In genomic region chr10:77902894-77903715, GRCm38 (mm10) we compare ENCODE assay signal across 9 mouse cellular contexts. TPM values are rescaled to one million over a fixed set of nuclear protein-coding genes. Genes with fewer than 3 reads are reported as not detected.
DNase-seq lines count a peak whose midpoint lies in the region; ATAC-seq and TF ChIP-seq lines count a peak whose summit lies in the region.
"Had no signal": no experiment of that assay in that cellular context is flagged by ENCODE, and none has a peak within 500 bp of the region (broad histone marks: within the 10 kb centered on the region; RNA-seq: fewer than 3 reads in every experiment).

No protein-coding gene starts in this region.

- TF ChIP-seq EP300 in heart, adult 2 months (IDR thresholded peaks at IDR 0.05; ENCODE audit: insufficient read depth, low read depth, low read length), result no peak
- TF ChIP-seq EP300 in stomach, postnatal 0 days (optimal IDR thresholded peaks at IDR 0.05), result no peak

- no peak overlapping the region for H3K27ac ChIP-seq in heart, adult 2 months
- H3K27ac ChIP-seq in cerebellum, adult 2 months (ENCODE audit: insufficient read depth, low read length), result no peak overlapping the region
- no peak overlapping the region; the same call in 1 of the 2 replicates for H3K27ac ChIP-seq in forebrain, embryonic 15.5 days (replicated peaks)
- no peak overlapping the region for H3K27ac ChIP-seq in intestine, postnatal 0 days (ENCODE audit: low read depth, low read length)
- H3K27ac ChIP-seq in limb, embryonic 11.5 days (replicated peaks; ENCODE audit: low read depth, low read length), result no peak overlapping the region
- no peak overlapping the region for H3K27ac ChIP-seq in midbrain, embryonic 11.5 days (ENCODE audit: low read depth, low read length)
- H3K27ac ChIP-seq in stomach, postnatal 0 days (replicated peaks), result no peak overlapping the region

- no peaks in the 10 kb centered on the region for H3K79me2 ChIP-seq in heart, adult 2 months (replicated peaks; ENCODE audit: control insufficient read depth, insufficient read depth, low read length)

- peak overlapping the region; percentile 36; the same call in 1 of the 2 replicates for H3K4me3 ChIP-seq in heart, adult 2 months
- peak overlapping the region; percentile 96 for H3K4me3 ChIP-seq in cerebellum, adult 2 months (replicated peaks; ENCODE audit: insufficient read depth, low read depth, low read length)
- H3K4me3 ChIP-seq in forebrain, embryonic 15.5 days, result peak overlapping the region; percentile 73
- H3K4me3 ChIP-seq in intestine, postnatal 0 days (ENCODE audit: low read depth, low read length), result peak overlapping the region; percentile 58
- peak overlapping the region; percentile 52 for H3K4me3 ChIP-seq in limb, embryonic 11.5 days (ENCODE audit: low read depth, low read length)
- peak overlapping the region; percentile 45 for H3K4me3 ChIP-seq in midbrain, embryonic 11.5 days (ENCODE audit: low read depth, low read length)
- peak overlapping the region; percentile 60 for H3K4me3 ChIP-seq in stomach, postnatal 0 days (ENCODE audit: low read depth, low read length)

- H3K9ac ChIP-seq in heart, adult 2 months (ENCODE audit: low read depth, low read length), result no peak overlapping the region
- H3K9ac ChIP-seq in forebrain, embryonic 15.5 days (replicated peaks), result peak overlapping the region; percentile 34
- no peak overlapping the region for H3K9ac ChIP-seq in intestine, postnatal 0 days (ENCODE audit: low read depth, low read length)
- no peak overlapping the region for H3K9ac ChIP-seq in limb, embryonic 11.5 days (ENCODE audit: low read length)
- peak overlapping the region; percentile 30 for H3K9ac ChIP-seq in midbrain, embryonic 11.5 days (ENCODE audit: low read length)
- peak overlapping the region; percentile 27; the same call in 1 of the 2 replicates for H3K9ac ChIP-seq in stomach, postnatal 0 days (ENCODE audit: low read length)

- no peaks in the 10 kb centered on the region for H3K36me3 ChIP-seq in heart, adult 2 months (ENCODE audit: control insufficient read depth, insufficient read depth, low read length)
- H3K36me3 ChIP-seq in forebrain, embryonic 15.5 days, result no peaks in the 10 kb centered on the region
- no peaks in the 10 kb centered on the region for H3K36me3 ChIP-seq in intestine, postnatal 0 days (ENCODE audit: control insufficient read depth, insufficient read depth)
- no peaks in the 10 kb centered on the region for H3K36me3 ChIP-seq in limb, embryonic 11.5 days (ENCODE audit: control insufficient read depth, insufficient read depth, low read length)
- H3K36me3 ChIP-seq in midbrain, embryonic 11.5 days (ENCODE audit: control insufficient read depth, insufficient read depth, low read length), result no peaks in the 10 kb centered on the region
- no peaks in the 10 kb centered on the region for H3K36me3 ChIP-seq in stomach, postnatal 0 days (ENCODE audit: control insufficient read depth, insufficient read depth, low read length)

- no peaks in the 10 kb centered on the region for H3K27me3 ChIP-seq in heart, adult 2 months (ENCODE audit: control insufficient read depth, insufficient read depth, low read length)
- H3K27me3 ChIP-seq in cerebellum, adult 2 months (ENCODE audit: control insufficient read depth, insufficient read depth, low read length), result no peaks in the 10 kb centered on the region
- H3K27me3 ChIP-seq in forebrain, embryonic 15.5 days, result no peaks in the 10 kb centered on the region
- H3K27me3 ChIP-seq in intestine, postnatal 0 days (replicated peaks; ENCODE audit: control insufficient read depth, insufficient read depth, low read length), result no peaks in the 10 kb centered on the region
- peaks cover 3% of the 10 kb centered on the region; the same call in 1 of the 2 replicates for H3K27me3 ChIP-seq in limb, embryonic 11.5 days (ENCODE audit: control insufficient read depth, insufficient read depth, low read length)
- peaks cover 8% of the 10 kb centered on the region for H3K27me3 ChIP-seq in midbrain, embryonic 11.5 days (ENCODE audit: control insufficient read depth, insufficient read depth, low read length)
- H3K27me3 ChIP-seq in stomach, postnatal 0 days (ENCODE audit: control insufficient read depth, insufficient read depth, low read length), result no peaks in the 10 kb centered on the region

- no peak for TF ChIP-seq POLR2A in heart, adult 2 months (IDR thresholded peaks at IDR 0.05; ENCODE audit: insufficient read depth, low read depth, low read length)
- no peak for TF ChIP-seq POLR2A in cerebellum, adult 2 months (IDR thresholded peaks at IDR 0.05; ENCODE audit: borderline replicate concordance, insufficient read depth, low read length)

- DNase-seq in heart, adult 2 months, result peak in 1 of 2 experiments; percentile 17
- DNase-seq in heart, adult 9 months (ENCODE audit: low spot score in 2 of 2), result no peak
- DNase-seq in cerebellum, adult 2 months, result peak; percentile 42 to 48
- DNase-seq in limb, embryonic 11.5 days (ENCODE audit: low spot score), result peak; percentile 75
- DNase-seq in midbrain, embryonic 11.5 days (ENCODE audit: low spot score, missing footprints), result peak; percentile 97
- DNase-seq in stomach, postnatal 0 days (ENCODE audit: low spot score), result peak; percentile 87

- ATAC-seq in forebrain, embryonic 15.5 days (replicated peaks), result peak; percentile 92
- peak; percentile 68 for ATAC-seq in intestine, postnatal 0 days
- ATAC-seq in limb, embryonic 11.5 days (ENCODE audit: insufficient number of reproducible peaks, low FRiP score, low TSS enrichment, low read depth), result peak; percentile 81
- ATAC-seq in midbrain, embryonic 11.5 days (ENCODE audit: low FRiP score), result peak; percentile 85
- peak; percentile 84 for ATAC-seq in stomach, postnatal 0 days (ENCODE audit: low FRiP score, low TSS enrichment)

- intact Hi-C loops in heart, adult 2 months (cut with DNase I), result no loop called here

- H3K4me1 ChIP-seq in heart, adult 2 months (ENCODE audit: control insufficient read depth, insufficient read depth, low read length), result peaks cover 1% of the 10 kb centered on the region; the same call in 1 of the 2 replicates
- H3K4me1 ChIP-seq in cerebellum, adult 2 months (ENCODE audit: control insufficient read depth, insufficient read depth, low read length), result peaks cover 3% of the 10 kb centered on the region; the same call in 1 of the 2 replicates
- peaks cover 21% of the 10 kb centered on the region for H3K4me1 ChIP-seq in forebrain, embryonic 15.5 days
- 0 out of 2 replicates have a peak, but pooled peaks cover 6% of the 10 kb centered on the region for H3K4me1 ChIP-seq in intestine, postnatal 0 days (replicated peaks; ENCODE audit: control insufficient read depth, insufficient read depth, low read length)
- H3K4me1 ChIP-seq in limb, embryonic 11.5 days (ENCODE audit: control insufficient read depth, insufficient read depth, low read length), result no peaks in the 10 kb centered on the region
- peaks cover 4% of the 10 kb centered on the region; the same call in 1 of the 2 replicates for H3K4me1 ChIP-seq in midbrain, embryonic 11.5 days (ENCODE audit: control insufficient read depth, insufficient read depth, low read length)
- H3K4me1 ChIP-seq in stomach, postnatal 0 days (replicated peaks; ENCODE audit: control insufficient read depth, insufficient read depth), result no peaks in the 10 kb centered on the region; the same call in 1 of the 2 replicates

- 6% methylated on average over 35 of the region's 35 CpGs for WGBS in heart, adult 2 months
- 2% methylated on average over 35 of the region's 35 CpGs for WGBS in cerebellum, adult 2 months
- 5% methylated on average over 35 of the region's 35 CpGs for WGBS in forebrain, embryonic 15.5 days
- 5% methylated on average over 35 of the region's 35 CpGs for whole genome bisulfite sequencing in intestine, postnatal 0 days
- WGBS in limb, embryonic 11.5 days, result 9% methylated on average over 35 of the region's 35 CpGs
- 6% methylated on average over 35 of the region's 35 CpGs for WGBS in midbrain, embryonic 11.5 days
- WGBS in stomach, postnatal 0 days, result 6% methylated on average over 29 of the region's 35 CpGs

- H3K4me2 ChIP-seq in forebrain, embryonic 15.5 days (replicated peaks), result peak overlapping the region; percentile 88
- H3K4me2 ChIP-seq in intestine, postnatal 0 days (replicated peaks; ENCODE audit: low read depth), result peak overlapping the region; percentile 92
- H3K4me2 ChIP-seq in limb, embryonic 11.5 days (ENCODE audit: low read depth, severe bottlenecking), result peak overlapping the region; percentile 93
- peak overlapping the region; percentile 70 for H3K4me2 ChIP-seq in midbrain, embryonic 11.5 days
- peak overlapping the region; percentile 81 for H3K4me2 ChIP-seq in stomach, postnatal 0 days (replicated peaks; ENCODE audit: low read depth)

- no peak for TF ChIP-seq CTCF in heart, adult 2 months (IDR thresholded peaks at IDR 0.05)
- TF ChIP-seq CTCF in cerebellum, adult 2 months (IDR thresholded peaks at IDR 0.05; ENCODE audit: borderline replicate concordance, insufficient read depth, low read depth, low read length), result no peak
- TF ChIP-seq CTCF in intestine, postnatal 0 days (IDR thresholded peaks at IDR 0.05; ENCODE audit: low read depth), result no peak
- TF ChIP-seq CTCF in stomach, postnatal 0 days (IDR thresholded peaks at IDR 0.05; ENCODE audit: low read depth), result no peak

- H3K9me3 ChIP-seq in forebrain, embryonic 15.5 days, result no peaks in the 10 kb centered on the region
- H3K9me3 ChIP-seq in intestine, postnatal 0 days (ENCODE audit: control insufficient read depth), result no peaks in the 10 kb centered on the region
- no peaks in the 10 kb centered on the region for H3K9me3 ChIP-seq in limb, embryonic 11.5 days (ENCODE audit: control insufficient read depth, low read length)
- no peaks in the 10 kb centered on the region for H3K9me3 ChIP-seq in midbrain, embryonic 11.5 days (ENCODE audit: control insufficient read depth, low read length)
- H3K9me3 ChIP-seq in stomach, postnatal 0 days (ENCODE audit: control insufficient read depth, low read length), result no peaks in the 10 kb centered on the region

RNA-seq across cellular contexts. Expression of gene Lrrc3, which starts 0.8 kb away (rescaled TPM):
- under 1 TPM; 0.57 to 0.86 TPM for total RNA-seq in heart, adult 2 months (2021)
- polyA plus RNA-seq in heart, adult 2 months (2012; rRNA removed), result 0.62 and 0.85 TPM in 2 replicates
- polyA plus RNA-seq in cerebellum, adult 2 months (2012; rRNA removed), result 1.5 and 1.8 TPM in 2 replicates
- 11.1 and 11.3 TPM in 2 replicates for polyA plus RNA-seq in forebrain, embryonic 15.5 days (2015; fragmentation: Nextera tagmentation; extraction: Ambion mirVana)
- polyA plus RNA-seq in intestine, postnatal 0 days (2015; fragmentation: Nextera tagmentation; extraction: Ambion mirVana), result 2.1 TPM in 2 replicates
- polyA plus RNA-seq in limb, embryonic 11.5 days (2014; fragmentation: Nextera tagmentation; extraction: Ambion mirVana), result 1.4 and 1.5 TPM in 2 replicates
- 2.7 and 2.8 TPM in 2 replicates for polyA plus RNA-seq in midbrain, embryonic 11.5 days (2014; fragmentation: Nextera tagmentation; extraction: Ambion mirVana)
- polyA plus RNA-seq in stomach, postnatal 0 days (2015; fragmentation: Nextera tagmentation; extraction: Ambion mirVana), result 3.3 and 3.6 TPM in 2 replicates
- total RNA-seq: CH12.LX had no signal

RNA-seq across cellular contexts. Expression of gene Gm3285, which starts 41.3 kb away (rescaled TPM):
- total RNA-seq in heart, adult 2 months (2021), result not detected
- polyA plus RNA-seq in heart, adult 2 months (2012; rRNA removed), result not detected in 2 replicates
- polyA plus RNA-seq in cerebellum, adult 2 months (2012; rRNA removed), result not detected in 2 replicates
- not detected in 2 replicates for polyA plus RNA-seq in forebrain, embryonic 15.5 days (2015; fragmentation: Nextera tagmentation; extraction: Ambion mirVana)
- not detected in 2 replicates for polyA plus RNA-seq in intestine, postnatal 0 days (2015; fragmentation: Nextera tagmentation; extraction: Ambion mirVana)
- not detected in 2 replicates for polyA plus RNA-seq in limb, embryonic 11.5 days (2014; fragmentation: Nextera tagmentation; extraction: Ambion mirVana)
- not detected in 2 replicates for polyA plus RNA-seq in midbrain, embryonic 11.5 days (2014; fragmentation: Nextera tagmentation; extraction: Ambion mirVana)
- polyA plus RNA-seq in stomach, postnatal 0 days (2015; fragmentation: Nextera tagmentation; extraction: Ambion mirVana), result not detected in 2 replicates
- total RNA-seq: CH12.LX had no signal

RNA-seq across cellular contexts. Expression of gene Gm10318, which starts 50.4 kb away (rescaled TPM):
- total RNA-seq in heart, adult 2 months (2021), result not detected
- not detected in 2 replicates for polyA plus RNA-seq in heart, adult 2 months (2012; rRNA removed)
- not detected in 2 replicates for polyA plus RNA-seq in cerebellum, adult 2 months (2012; rRNA removed)
- not detected in 2 replicates for polyA plus RNA-seq in forebrain, embryonic 15.5 days (2015; fragmentation: Nextera tagmentation; extraction: Ambion mirVana)
- not detected in 2 replicates for polyA plus RNA-seq in intestine, postnatal 0 days (2015; fragmentation: Nextera tagmentation; extraction: Ambion mirVana)
- not detected in 2 replicates for polyA plus RNA-seq in limb, embryonic 11.5 days (2014; fragmentation: Nextera tagmentation; extraction: Ambion mirVana)
- not detected in 2 replicates for polyA plus RNA-seq in midbrain, embryonic 11.5 days (2014; fragmentation: Nextera tagmentation; extraction: Ambion mirVana)
- polyA plus RNA-seq in stomach, postnatal 0 days (2015; fragmentation: Nextera tagmentation; extraction: Ambion mirVana), result not detected in 2 replicates
- total RNA-seq: CH12.LX had no signal

RNA-seq across cellular contexts. Expression of gene Gm36176, which starts 56.5 kb away (rescaled TPM):
- not detected for total RNA-seq in heart, adult 2 months (2021)
- polyA plus RNA-seq in heart, adult 2 months (2012; rRNA removed), result not detected in 2 replicates
- not detected in 2 replicates for polyA plus RNA-seq in cerebellum, adult 2 months (2012; rRNA removed)
- polyA plus RNA-seq in forebrain, embryonic 15.5 days (2015; fragmentation: Nextera tagmentation; extraction: Ambion mirVana), result not detected in 2 replicates
- not detected in 2 replicates for polyA plus RNA-seq in intestine, postnatal 0 days (2015; fragmentation: Nextera tagmentation; extraction: Ambion mirVana)
- not detected in 2 replicates for polyA plus RNA-seq in limb, embryonic 11.5 days (2014; fragmentation: Nextera tagmentation; extraction: Ambion mirVana)
- not detected in 2 replicates for polyA plus RNA-seq in midbrain, embryonic 11.5 days (2014; fragmentation: Nextera tagmentation; extraction: Ambion mirVana)
- polyA plus RNA-seq in stomach, postnatal 0 days (2015; fragmentation: Nextera tagmentation; extraction: Ambion mirVana), result not detected in 2 replicates
- total RNA-seq: CH12.LX had no signal

Comparison
In these comparisons a context has a peak if more than half of its experiments do, and no peak if none do; other contexts are left out.
1. DNase-seq: peak in cerebellum, adult 2 months (2 of 2), limb, embryonic 11.5 days (single experiment), midbrain, embryonic 11.5 days (single experiment) and stomach, postnatal 0 days (single experiment); none in heart, adult 9 months (0 of 2).
2. H3K4me3 ChIP-seq: peak in every context shown above with its lines; median percentile 96 in cerebellum, adult 2 months; 73 in forebrain, embryonic 15.5 days; 60 in stomach, postnatal 0 days; 58 in intestine, postnatal 0 days; 52 in limb, embryonic 11.5 days; 45 in midbrain, embryonic 11.5 days; 36 in heart, adult 2 months.
3. H3K9ac ChIP-seq: peak in forebrain, embryonic 15.5 days (single experiment), midbrain, embryonic 11.5 days (single experiment) and stomach, postnatal 0 days (single experiment); none in heart, adult 2 months (single experiment), intestine, postnatal 0 days (single experiment) and limb, embryonic 11.5 days (single experiment).
4. Peak in every context shown above with its lines, with median percentiles within 50 percentile points of each other: ATAC-seq and H3K4me2 ChIP-seq.